Mouse (Mus musculus) small intestine, adult 2 months (tissue): ENCODE results near the gene Ell3. TPM values are rescaled to one million over a fixed set of nuclear protein-coding genes. Genes with fewer than 3 reads are reported as not detected.

Experiments
- H3K27ac ChIP-seq: fragments of 200-500 bp; 2 replicates; pipeline ENCODE4 v1.5.1; 2012; ENCODE audit warnings: low read depth, low read length, control low read depth, inconsistent platforms; ENCODE audit not compliant: insufficient read depth
- H3K27me3 ChIP-seq: fragments of 200-500 bp; 2 replicates; pipeline ENCODE4 v1.6.1; 2012; ENCODE audit warnings: mild to moderate bottlenecking, moderate library complexity, low read length, inconsistent platforms; ENCODE audit not compliant: control insufficient read depth, insufficient read depth
- H3K36me3 ChIP-seq: fragments of 200-500 bp; 2 replicates; pipeline ENCODE4 v1.6.1; 2012; ENCODE audit warnings: mild to moderate bottlenecking, low read length, control low read depth, inconsistent platforms; ENCODE audit not compliant: control insufficient read depth, insufficient read depth
- H3K4me1 ChIP-seq: fragments of 200-500 bp; 2 replicates; pipeline ENCODE4 v1.6.1; 2012; ENCODE audit warnings: low read length, inconsistent platforms, mixed read lengths; ENCODE audit not compliant: control insufficient read depth, insufficient read depth, insufficient read length
- H3K4me3 ChIP-seq: fragments of 200-500 bp; 2 replicates; pipeline ENCODE4 v1.5.1; 2012; ENCODE audit warnings: low read depth, mild to moderate bottlenecking, control low read depth, inconsistent platforms, low read length, moderate library complexity
- CTCF ChIP-seq: fragments of 200-500 bp; IDR thresholded peaks from 2 replicates; pipeline ENCODE4 v1.5.1; 2012; ENCODE audit warnings: low read depth, mild to moderate bottlenecking, control low read depth, inconsistent platforms, low read length, moderate library complexity, mixed read lengths; ENCODE audit not compliant: insufficient replicate concordance, insufficient read length; ENCODE audit errors: extremely low read depth
- POLR2A ChIP-seq: fragments of 200-500 bp; IDR thresholded peaks from 2 replicates; pipeline ENCODE4 v1.6.1; 2012; ENCODE audit warnings: low read depth, mild to moderate bottlenecking, control low read depth, inconsistent platforms, low read length, moderate library complexity
- WGBS: fragments of 180-500 bp; shearing (Covaris S2); methylation state at CpG from one replicate; pipeline ENCODE4 v1.1.7; 2018; 5-methylcytosine and 5-hydroxymethylcytosine counted together
- polyA plus RNA-seq: library from polyadenylated mRNA; depleted of rRNA; stranded (reverse); fragments of >200 nt; gene quantifications from 2 replicates; pipeline ENCODE4 v1.2.3, GENCODE M21; 2012

Ell3 gene
- polyA plus RNA-seq, 1 experiment, result 2.7 TPM

DNA sequence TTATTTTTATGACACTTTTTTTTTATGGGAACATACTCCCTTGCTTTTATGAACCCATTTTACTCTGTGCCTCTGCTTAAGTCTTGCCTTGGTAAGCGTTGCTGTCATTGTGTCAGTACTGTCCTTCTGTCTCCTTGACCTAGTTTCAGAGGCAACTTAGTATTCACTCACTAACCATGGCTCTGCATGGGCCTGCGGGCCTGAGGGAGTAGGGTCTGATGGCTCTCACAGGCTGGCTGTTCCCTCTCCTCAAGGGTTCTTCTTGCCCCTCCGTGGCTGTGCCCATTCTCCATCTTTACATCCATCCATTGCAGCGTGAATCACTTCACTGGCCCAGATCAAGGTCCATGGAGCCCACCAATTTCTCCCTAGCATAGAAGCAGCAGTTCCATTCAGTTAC, 2.4 kb upstream of the Ell3 start:
- Histone ChIP-seq H3K36me3 (peaks cover 7% of the 10 kb centered on the region), H3K27ac (no peak overlapping the region), H3K4me3 (no peak overlapping the region), H3K4me1 (peaks cover 13% of the 10 kb centered on the region; the same call in 1 of the 2 replicates), H3K27me3 (no peaks in the 10 kb centered on the region)
- TF ChIP-seq POLR2A, result no peak
- no peak for TF ChIP-seq CTCF
- 89% methylated on average over 4 of the region's 4 CpGs for WGBS

DNA sequence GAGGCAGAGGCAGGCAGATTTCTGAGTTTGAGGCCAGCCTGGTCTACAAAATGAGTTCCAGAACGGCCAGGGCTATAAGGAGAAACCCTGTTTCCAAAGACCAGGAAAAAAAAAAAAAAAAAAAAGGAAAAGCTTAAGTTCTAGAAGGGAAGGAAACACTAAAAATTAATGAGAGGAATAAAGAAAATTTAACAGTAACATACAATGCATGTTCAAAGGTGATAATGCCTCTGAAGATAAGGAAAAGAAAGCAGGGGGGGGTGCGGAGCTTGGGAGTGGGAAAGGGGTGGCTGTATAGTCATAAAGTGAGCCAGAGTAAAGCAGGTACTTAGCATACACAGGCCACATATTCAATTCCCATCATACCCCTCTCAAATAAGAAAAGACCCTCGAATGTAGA, 1.0 kb upstream of the Ell3 start:
- 78% methylated on average over 3 of the region's 3 CpGs for WGBS
- Histone ChIP-seq H3K27me3 (no peaks in the 10 kb centered on the region), H3K36me3 (no peaks in the 10 kb centered on the region), H3K4me1 (peaks cover 8% of the 10 kb centered on the region; the same call in 1 of the 2 replicates), H3K27ac (no peak overlapping the region), H3K4me3 (no peak overlapping the region)
- TF ChIP-seq POLR2A (no peak), CTCF (no peak)

DNA sequence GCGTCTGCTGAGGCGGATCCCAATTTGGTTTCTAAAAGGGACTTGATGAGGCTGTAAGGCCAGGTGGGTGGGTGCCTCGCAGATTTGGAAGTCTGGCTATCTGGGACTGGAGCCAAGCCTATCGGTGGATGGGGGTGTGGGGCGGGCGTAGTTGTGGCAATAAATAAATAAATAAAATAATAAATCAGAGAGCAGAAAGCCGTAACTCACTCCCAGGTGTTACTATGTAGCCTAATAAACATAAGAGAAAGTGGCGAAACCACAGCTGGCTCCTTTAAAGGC, 1.1 kb downstream of the Ell3 start:
- no peak for TF ChIP-seq POLR2A
- TF ChIP-seq CTCF, result no peak

DNA sequence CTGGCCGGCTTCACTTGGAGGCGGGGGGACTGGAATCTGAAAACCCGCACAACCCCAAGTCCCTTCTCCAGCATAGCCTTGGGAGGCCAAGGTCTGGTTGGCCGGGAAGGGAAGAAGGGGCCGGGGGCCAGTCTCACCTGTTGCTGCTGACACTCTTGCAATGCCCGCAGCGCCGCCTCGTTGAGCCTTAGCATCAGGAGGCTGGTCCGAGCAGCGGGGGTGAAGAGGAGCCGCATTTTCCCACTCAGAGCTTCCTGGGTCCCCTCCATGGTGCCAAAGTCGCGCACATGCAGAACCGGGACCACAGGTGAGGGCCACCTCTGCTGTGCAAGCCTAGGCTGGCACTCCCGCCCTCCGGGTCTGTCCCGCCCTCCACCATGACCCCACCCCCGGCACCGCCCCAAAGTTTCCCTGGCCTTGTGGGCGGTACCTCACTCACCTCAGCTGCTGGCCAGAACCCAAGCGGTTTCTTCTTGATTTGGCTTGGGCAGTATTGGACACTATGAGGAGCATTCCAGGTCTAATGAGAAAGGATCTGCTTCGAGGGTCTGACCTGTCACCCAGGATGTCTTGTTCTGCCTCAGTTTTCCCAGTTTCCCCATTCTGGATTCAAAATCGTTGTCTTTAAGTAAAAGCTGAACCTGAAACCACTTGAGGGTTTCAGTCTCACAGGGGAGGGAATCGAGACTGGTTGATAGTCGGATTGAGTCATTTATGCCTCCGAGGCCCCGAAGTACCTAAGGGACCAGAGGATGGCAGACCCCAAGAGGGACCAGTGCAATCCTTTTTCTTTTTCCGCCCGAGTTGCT, 1.6 kb downstream of the Ell3 start:
- no peak; the same call in 1 of the 2 replicates for TF ChIP-seq POLR2A
- no peak for TF ChIP-seq CTCF
- peak overlapping the region; percentile 43 for H3K27ac ChIP-seq
- peak overlapping the region; percentile 71 for H3K4me3 ChIP-seq
- peaks cover 8% of the 10 kb centered on the region; the same call in 1 of the 2 replicates for H3K4me1 ChIP-seq
- WGBS, result under 1% methylated on average over 30 of the region's 30 CpGs
- no peaks in the 10 kb centered on the region for H3K27me3 ChIP-seq
- H3K36me3 ChIP-seq, result peaks cover 17% of the 10 kb centered on the region

More for the DNA sequence above, 1.1 kb downstream of the Ell3 start:
- Histone ChIP-seq H3K27ac (peak overlapping the region; percentile 43), H3K4me3 (peak overlapping the region; percentile 71), H3K27me3 (no peaks in the 10 kb centered on the region), H3K36me3 (peaks cover 12% of the 10 kb centered on the region), H3K4me1 (peaks cover 8% of the 10 kb centered on the region; the same call in 1 of the 2 replicates)
- WGBS, result 6% methylated on average over 8 of the region's 8 CpGs

DNA sequence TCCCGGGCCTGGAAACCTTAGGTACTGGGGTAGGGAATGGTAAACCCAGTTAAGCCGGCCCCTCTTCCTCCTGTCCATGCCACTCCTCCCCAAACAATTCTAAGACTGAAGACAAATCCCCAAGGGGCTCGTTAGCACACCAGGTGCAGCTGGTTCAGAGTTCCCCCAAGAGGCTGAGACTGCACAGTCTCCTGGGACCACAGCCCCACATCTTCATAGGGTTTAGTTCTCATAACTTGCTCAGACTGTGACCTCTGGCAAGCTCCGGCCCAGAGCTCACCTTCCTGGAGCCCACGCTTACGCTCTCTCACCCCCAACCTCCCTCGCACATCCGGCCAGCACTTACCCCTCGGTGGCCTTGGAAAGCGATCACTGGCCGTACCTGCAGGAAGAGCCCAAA, 2.3 kb downstream of the Ell3 start:
- TF ChIP-seq POLR2A (no peak), CTCF (no peak)
- peak overlapping the region; percentile 71 for H3K4me3 ChIP-seq
- peaks cover 8% of the 10 kb centered on the region; the same call in 1 of the 2 replicates for H3K4me1 ChIP-seq
- 10% methylated on average over 11 of the region's 11 CpGs for WGBS
- no peaks in the 10 kb centered on the region for H3K27me3 ChIP-seq
- peaks cover 23% of the 10 kb centered on the region for H3K36me3 ChIP-seq
- no peak overlapping the region for H3K27ac ChIP-seq

DNA sequence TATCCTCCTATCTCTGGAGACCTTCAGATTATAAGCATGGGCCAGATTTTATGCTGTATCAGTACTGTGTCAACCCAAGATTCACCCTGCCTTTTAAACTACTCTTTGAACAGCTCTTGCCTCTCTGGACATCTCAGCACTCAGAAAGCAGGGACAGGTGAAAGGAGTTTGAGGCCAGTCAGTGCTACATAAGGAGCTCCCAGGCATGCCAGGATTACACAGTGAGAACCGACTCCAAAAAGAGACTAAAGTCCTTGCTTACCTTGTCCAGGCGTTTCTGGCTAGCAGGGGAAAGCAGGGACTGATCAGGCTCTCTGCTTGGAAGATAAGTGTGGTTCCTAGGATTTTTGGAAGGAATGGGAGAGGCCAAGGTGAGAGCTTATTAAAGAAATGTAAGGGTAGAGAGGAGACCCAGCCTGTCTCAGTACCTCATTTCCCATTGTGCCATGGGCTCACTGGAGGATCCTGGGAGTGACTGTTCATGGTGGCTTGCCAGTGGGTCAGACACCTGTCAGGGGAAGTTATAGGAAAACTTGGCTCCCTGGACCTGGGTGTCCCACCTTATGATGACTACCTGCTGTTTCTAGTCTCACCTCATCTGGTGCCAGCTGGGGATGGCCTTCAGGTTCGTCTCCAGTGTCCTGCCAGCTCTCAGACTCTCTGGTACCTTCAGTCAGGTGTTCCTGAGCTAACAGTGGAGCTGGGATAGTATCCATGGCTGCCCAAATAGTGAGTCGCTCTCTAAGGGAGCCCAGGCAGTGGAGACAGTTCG, 3.1 kb downstream of the Ell3 start:
- H3K27ac ChIP-seq, result no peak overlapping the region
- no peak overlapping the region for H3K4me3 ChIP-seq
- peaks cover 27% of the 10 kb centered on the region for H3K36me3 ChIP-seq
- peaks cover 8% of the 10 kb centered on the region; the same call in 1 of the 2 replicates for H3K4me1 ChIP-seq
- no peaks in the 10 kb centered on the region for H3K27me3 ChIP-seq
- TF ChIP-seq CTCF (no peak), POLR2A (no peak)
- 59% methylated on average over 5 of the region's 5 CpGs for WGBS

DNA sequence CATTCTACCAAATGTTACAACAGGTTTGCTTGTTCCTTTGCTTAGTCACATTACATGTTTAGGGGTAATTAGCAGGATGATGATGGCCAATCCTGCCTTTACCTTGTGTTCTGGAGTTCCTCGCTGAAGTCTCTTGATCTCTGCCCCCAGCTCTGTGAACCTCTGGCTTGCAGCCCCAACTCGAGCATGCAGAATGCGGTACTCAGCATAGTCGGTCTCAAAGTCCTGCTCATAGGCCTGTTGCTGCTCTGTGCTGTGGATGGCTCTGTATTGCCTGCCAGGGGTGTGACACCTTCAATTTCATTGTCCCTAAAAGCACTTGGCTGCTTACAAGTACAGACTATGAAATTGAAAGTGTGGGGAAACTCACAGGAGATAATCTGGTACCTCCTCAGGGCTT, 4.3 kb downstream of the Ell3 start:
- H3K27ac ChIP-seq, result no peak overlapping the region
- no peak overlapping the region for H3K4me3 ChIP-seq

More for the DNA sequence above, 4.3 kb downstream of the Ell3 start:
- WGBS, result 31% methylated on average over 4 of the region's 4 CpGs
- H3K36me3 ChIP-seq, result peaks cover 38% of the 10 kb centered on the region
- peaks cover 8% of the 10 kb centered on the region; the same call in 1 of the 2 replicates for H3K4me1 ChIP-seq
- TF ChIP-seq POLR2A (no peak), CTCF (no peak)
- no peaks in the 10 kb centered on the region for H3K27me3 ChIP-seq
